Mouse (Mus musculus): ENCODE results near the gene Tbc1d20. TPM values are rescaled to one million over a fixed set of nuclear protein-coding genes. Genes with fewer than 3 reads are reported as not detected.

Gene Tbc1d20
- polyA plus RNA-seq, 1 experiment from 2014 or later: 28.8 TPM

GRCm38 (mm10) chr2:152317054-152317453, 23.4 kb downstream of the Tbc1d20 start:
- ATAC-seq (ENCODE audit: low FRiP score, low TSS enrichment): no peak
- WGBS: 89% methylated on average over 6 of the region's 6 CpGs

GRCm38 (mm10) chr2:152321558-152321957, 27.9 kb downstream of the Tbc1d20 start:
- Histone ChIP-seq H3K36me3 (ENCODE audit: control insufficient read depth, insufficient read depth, low read length) (peaks cover 95% of the 10 kb centered on the region), H3K4me1 (ENCODE audit: control insufficient read depth, insufficient read depth, low read length) (no peaks in the 10 kb centered on the region), H3K4me2 (ENCODE audit: low read length) (no peak overlapping the region), H3K27ac (replicated peaks; ENCODE audit: low read depth, low read length) (no peak overlapping the region), H3K27me3 (ENCODE audit: control insufficient read depth, insufficient read depth, low read length) (no peaks in the 10 kb centered on the region), H3K9ac (replicated peaks; ENCODE audit: low read length) (no peak overlapping the region), H3K4me3 (replicated peaks; ENCODE audit: low read depth, low read length) (no peak overlapping the region), H3K9me3 (ENCODE audit: control insufficient read depth, low read length) (no peaks in the 10 kb centered on the region)
- DNase-seq (no peak), ATAC-seq (ENCODE audit: low FRiP score, low TSS enrichment) (no peak)
- 94% methylated on average over 5 of the region's 5 CpGs for WGBS

More at GRCm38 (mm10) chr2:152317054-152317453, 23.4 kb downstream of the Tbc1d20 start:
- Histone ChIP-seq H3K9ac (replicated peaks; ENCODE audit: low read length) (no peak overlapping the region), H3K4me1 (ENCODE audit: control insufficient read depth, insufficient read depth, low read length) (no peaks in the 10 kb centered on the region), H3K27me3 (ENCODE audit: control insufficient read depth, insufficient read depth, low read length) (no peaks in the 10 kb centered on the region), H3K4me3 (replicated peaks; ENCODE audit: low read depth, low read length) (no peak overlapping the region), H3K4me2 (ENCODE audit: low read length) (no peak overlapping the region), H3K27ac (replicated peaks; ENCODE audit: low read depth, low read length) (no peak overlapping the region), H3K9me3 (ENCODE audit: control insufficient read depth, low read length) (no peaks in the 10 kb centered on the region), H3K36me3 (ENCODE audit: control insufficient read depth, insufficient read depth, low read length) (peaks cover 95% of the 10 kb centered on the region)
- no peak for DNase-seq

GRCm38 (mm10) chr2:152322198-152322597, 28.6 kb downstream of the Tbc1d20 start:
- no peak overlapping the region for H3K27ac ChIP-seq (replicated peaks; ENCODE audit: low read depth, low read length)
- H3K9ac ChIP-seq (replicated peaks; ENCODE audit: low read length): no peak overlapping the region
- H3K27me3 ChIP-seq (ENCODE audit: control insufficient read depth, insufficient read depth, low read length): no peaks in the 10 kb centered on the region
- no peak overlapping the region for H3K4me2 ChIP-seq (ENCODE audit: low read length)
- no peak for DNase-seq
- H3K9me3 ChIP-seq (ENCODE audit: control insufficient read depth, low read length): no peaks in the 10 kb centered on the region
- WGBS: 93% methylated on average over 6 of the region's 6 CpGs
- peaks cover 95% of the 10 kb centered on the region for H3K36me3 ChIP-seq (ENCODE audit: control insufficient read depth, insufficient read depth, low read length)
- ATAC-seq (ENCODE audit: low FRiP score, low TSS enrichment): no peak
- no peak overlapping the region for H3K4me3 ChIP-seq (replicated peaks; ENCODE audit: low read depth, low read length)
- H3K4me1 ChIP-seq (ENCODE audit: control insufficient read depth, insufficient read depth, low read length): no peaks in the 10 kb centered on the region

- no peaks in the 10 kb centered on the region for H3K4me1 ChIP-seq (ENCODE audit: control insufficient read depth, insufficient read depth, low read length)
- peaks cover 99% of the 10 kb centered on the region for H3K36me3 ChIP-seq (ENCODE audit: control insufficient read depth, insufficient read depth, low read length)
- H3K27me3 ChIP-seq (ENCODE audit: control insufficient read depth, insufficient read depth, low read length): no peaks in the 10 kb centered on the region
- no peak overlapping the region for H3K27ac ChIP-seq (replicated peaks; ENCODE audit: low read depth, low read length)
- H3K4me3 ChIP-seq (replicated peaks; ENCODE audit: low read depth, low read length): no peak overlapping the region
- H3K9me3 ChIP-seq (ENCODE audit: control insufficient read depth, low read length): no peaks in the 10 kb centered on the region
- WGBS: 97% methylated on average over 14 of the region's 14 CpGs
- no peak for ATAC-seq (ENCODE audit: low FRiP score, low TSS enrichment)
- H3K9ac ChIP-seq (replicated peaks; ENCODE audit: low read length): no peak overlapping the region
- no peak for DNase-seq
- no peak overlapping the region for H3K4me2 ChIP-seq (ENCODE audit: low read length)
Observed at GRCm38 (mm10) chr2:152323971-152324370, 30.3 kb downstream of the Tbc1d20 start.

- H3K4me2 ChIP-seq (ENCODE audit: low read length): no peak overlapping the region
- no peak overlapping the region for H3K27ac ChIP-seq (replicated peaks; ENCODE audit: low read depth, low read length)
- DNase-seq: no peak
- WGBS: 90% methylated on average over 3 of the region's 3 CpGs
- no peak overlapping the region for H3K4me3 ChIP-seq (replicated peaks; ENCODE audit: low read depth, low read length)
- H3K27me3 ChIP-seq (ENCODE audit: control insufficient read depth, insufficient read depth, low read length): no peaks in the 10 kb centered on the region
- H3K9me3 ChIP-seq (ENCODE audit: control insufficient read depth, low read length): no peaks in the 10 kb centered on the region
- H3K9ac ChIP-seq (replicated peaks; ENCODE audit: low read length): no peak overlapping the region
- peaks cover 96% of the 10 kb centered on the region for H3K36me3 ChIP-seq (ENCODE audit: control insufficient read depth, insufficient read depth, low read length)
- no peak for ATAC-seq (ENCODE audit: low FRiP score, low TSS enrichment)
- H3K4me1 ChIP-seq (ENCODE audit: control insufficient read depth, insufficient read depth, low read length): 0 out of 2 replicates have a peak, but pooled peaks cover under 1% of the 10 kb centered on the region
Observed at GRCm38 (mm10) chr2:152324842-152325241, 31.2 kb downstream of the Tbc1d20 start.

GRCm38 (mm10) chr2:152326157-152326556, 32.5 kb downstream of the Tbc1d20 start:
- H3K27ac ChIP-seq (replicated peaks; ENCODE audit: low read depth, low read length): no peak overlapping the region
- H3K4me2 ChIP-seq (ENCODE audit: low read length): no peak overlapping the region
- H3K36me3 ChIP-seq (ENCODE audit: control insufficient read depth, insufficient read depth, low read length): peaks cover 91% of the 10 kb centered on the region
- no peaks in the 10 kb centered on the region for H3K27me3 ChIP-seq (ENCODE audit: control insufficient read depth, insufficient read depth, low read length)
- H3K9me3 ChIP-seq (ENCODE audit: control insufficient read depth, low read length): no peaks in the 10 kb centered on the region
- no peak overlapping the region for H3K9ac ChIP-seq (replicated peaks; ENCODE audit: low read length)
- DNase-seq (no peak), ATAC-seq (ENCODE audit: low FRiP score, low TSS enrichment) (no peak)
- H3K4me3 ChIP-seq (replicated peaks; ENCODE audit: low read depth, low read length): no peak overlapping the region
- 96% methylated on average over 13 of the region's 13 CpGs for WGBS
- H3K4me1 ChIP-seq (ENCODE audit: control insufficient read depth, insufficient read depth, low read length): peaks cover 10% of the 10 kb centered on the region; the same call in 1 of the 2 replicates

- 92% methylated on average over 8 of the region's 8 CpGs for WGBS
- H3K9me3 ChIP-seq (ENCODE audit: control insufficient read depth, low read length): no peaks in the 10 kb centered on the region
- no peak overlapping the region for H3K4me3 ChIP-seq (replicated peaks; ENCODE audit: low read depth, low read length)
- peaks cover 15% of the 10 kb centered on the region for H3K4me1 ChIP-seq (ENCODE audit: control insufficient read depth, insufficient read depth, low read length)
- H3K27ac ChIP-seq (replicated peaks; ENCODE audit: low read depth, low read length): no peak overlapping the region
- no peak overlapping the region for H3K9ac ChIP-seq (replicated peaks; ENCODE audit: low read length)
- DNase-seq (no peak), ATAC-seq (ENCODE audit: low FRiP score, low TSS enrichment) (no peak)
- no peaks in the 10 kb centered on the region for H3K27me3 ChIP-seq (ENCODE audit: control insufficient read depth, insufficient read depth, low read length)
- H3K36me3 ChIP-seq (ENCODE audit: control insufficient read depth, insufficient read depth, low read length): peaks cover 86% of the 10 kb centered on the region
- no peak overlapping the region for H3K4me2 ChIP-seq (ENCODE audit: low read length)
Observed at GRCm38 (mm10) chr2:152326654-152327053, 33.0 kb downstream of the Tbc1d20 start.

GRCm38 (mm10) chr2:152327980-152328379, 34.4 kb downstream of the Tbc1d20 start:
- WGBS: 88% methylated on average over 5 of the region's 5 CpGs
- Histone ChIP-seq H3K27ac (replicated peaks; ENCODE audit: low read depth, low read length) (no peak overlapping the region), H3K9me3 (ENCODE audit: control insufficient read depth, low read length) (no peaks in the 10 kb centered on the region), H3K36me3 (ENCODE audit: control insufficient read depth, insufficient read depth, low read length) (peaks cover 73% of the 10 kb centered on the region), H3K27me3 (ENCODE audit: control insufficient read depth, insufficient read depth, low read length) (no peaks in the 10 kb centered on the region), H3K4me3 (replicated peaks; ENCODE audit: low read depth, low read length) (no peak overlapping the region), H3K9ac (replicated peaks; ENCODE audit: low read length) (no peak overlapping the region), H3K4me2 (ENCODE audit: low read length) (no peak overlapping the region), H3K4me1 (ENCODE audit: control insufficient read depth, insufficient read depth, low read length) (peaks cover 18% of the 10 kb centered on the region)
- DNase-seq (no peak), ATAC-seq (ENCODE audit: low FRiP score, low TSS enrichment) (no peak)

GRCm38 (mm10) chr2:152330858-152331423, 37.3 kb downstream of the Tbc1d20 start:
- DNase-seq: no peak
- H3K9ac ChIP-seq (replicated peaks; ENCODE audit: low read length): peak overlapping the region; percentile 90; the same call in 1 of the 2 replicates
- 78% methylated on average over 7 of the region's 7 CpGs for WGBS
- peaks cover 19% of the 10 kb centered on the region for H3K4me1 ChIP-seq (ENCODE audit: control insufficient read depth, insufficient read depth, low read length)
- H3K27ac ChIP-seq (replicated peaks; ENCODE audit: low read depth, low read length): no peak overlapping the region
- no peak for ATAC-seq (ENCODE audit: low FRiP score, low TSS enrichment)
- no peaks in the 10 kb centered on the region for H3K27me3 ChIP-seq (ENCODE audit: control insufficient read depth, insufficient read depth, low read length)
- peak overlapping the region; percentile 84 for H3K4me3 ChIP-seq (replicated peaks; ENCODE audit: low read depth, low read length)
- H3K9me3 ChIP-seq (ENCODE audit: control insufficient read depth, low read length): no peaks in the 10 kb centered on the region
- H3K36me3 ChIP-seq (ENCODE audit: control insufficient read depth, insufficient read depth, low read length): peaks cover 44% of the 10 kb centered on the region
- H3K4me2 ChIP-seq (ENCODE audit: low read length): peak overlapping the region; percentile 93

Data from midbrain, embryonic 14.5 days (tissue).